Mouse (Mus musculus): ENCODE measurements around the gene Dscam.

- no peak for TF ChIP-seq CTCF (IDR thresholded peaks at IDR 0.05; ENCODE audit: extremely low read depth, insufficient read depth, insufficient read length, insufficient replicate concordance)
- no peak for TF ChIP-seq POLR2A (IDR thresholded peaks at IDR 0.05; ENCODE audit: low read depth, low read length)
Observed at GRCm38 (mm10) chr16:97035271-97035670, 135.3 kb downstream of the Dscam start.
